Mouse (Mus musculus) lung, adult 2 months (tissue): Measurements from ENCODE around the gene Cebpb.

Experiments used
- CTCF ChIP-seq: fragments of 200-500 bp; IDR thresholded peaks from 2 replicates; pipeline ENCODE4 v1.5.1; 2011; ENCODE audit warnings: mild to moderate bottlenecking, low read length, control low read depth; ENCODE audit not compliant: insufficient read depth
- POLR2A ChIP-seq: fragments of 200-500 bp; IDR thresholded peaks from 2 replicates; pipeline ENCODE4 v1.6.1; 2011; ENCODE audit warnings: low read depth, mild to moderate bottlenecking, control low read depth, low read length, borderline replicate concordance; ENCODE audit errors: extremely low read depth

GRCm38 (mm10) chr2:167679902-167680430 is 8.7 kb upstream of the Cebpb start:
- no peak for TF ChIP-seq POLR2A
- TF ChIP-seq CTCF: peak; percentile 93
